Mouse (Mus musculus): ENCODE measurements around the gene Ppfibp2. TPM values are rescaled to one million over a fixed set of nuclear protein-coding genes. Genes with fewer than 3 reads are reported as not detected.

Gene Ppfibp2
- polyA plus RNA-seq, 1 experiment = 0.60 TPM

DNA sequence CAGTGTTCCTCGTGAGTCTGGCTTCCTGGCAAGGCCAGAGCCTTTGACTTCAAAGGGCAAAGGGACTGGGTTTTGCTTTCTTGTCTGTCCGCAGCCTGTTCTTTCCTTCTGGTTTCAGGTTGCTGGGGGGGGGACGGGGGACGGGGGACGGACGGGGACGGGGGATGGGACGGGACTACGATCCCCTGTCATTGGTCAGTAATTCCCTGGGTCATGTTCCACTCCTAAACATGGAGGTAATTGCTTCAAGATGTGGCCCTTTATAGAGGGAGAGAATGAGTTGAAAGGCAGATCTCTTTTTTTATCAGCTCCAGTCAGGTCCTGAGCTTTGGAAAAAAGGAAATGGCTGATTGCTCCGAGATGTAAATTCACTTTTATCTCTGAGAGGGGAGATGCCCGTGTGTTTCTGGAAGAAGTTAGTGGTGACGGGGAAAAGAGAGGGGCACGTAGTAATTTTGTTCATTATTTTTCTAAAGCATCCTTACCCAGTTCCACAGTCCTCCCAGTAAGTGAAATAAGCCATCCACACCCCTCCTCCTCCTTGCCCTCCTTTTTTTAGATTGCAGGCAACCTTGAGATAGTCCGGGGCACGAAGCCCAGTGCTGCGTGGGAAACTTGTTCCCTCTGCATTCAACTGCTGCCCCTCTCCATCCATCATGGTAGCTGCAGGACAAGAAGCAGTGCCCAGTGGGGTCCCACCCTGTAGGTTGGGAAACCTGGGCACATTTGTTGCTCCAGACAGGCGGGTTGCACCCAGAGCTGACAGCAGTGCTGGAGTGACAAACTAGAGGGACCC lies 95.6 kb downstream of the Ppfibp2 start:
- Histone ChIP-seq H3ac (ENCODE audit: control insufficient read depth, insufficient read length) (no peak overlapping the region), H3K4me3 (no peak overlapping the region), H3K27me3 (ENCODE audit: control insufficient read depth, insufficient read depth, insufficient read length) (no peaks in the 10 kb centered on the region), H3K4me2 (ENCODE audit: low read depth) (no peak overlapping the region), H3K79me2 (ENCODE audit: control insufficient read depth, insufficient read depth) (no peaks in the 10 kb centered on the region), H3K36me3 (ENCODE audit: control insufficient read depth, insufficient read depth) (no peaks in the 10 kb centered on the region)
- TF ChIP-seq TCF3 (IDR thresholded peaks at IDR 0.05; ENCODE audit: insufficient read length, low read depth) (no peak), E2F4 (IDR thresholded peaks at IDR 0.05; ENCODE audit: insufficient read depth) (no peak), MYOD1 (IDR thresholded peaks at IDR 0.05; ENCODE audit: control insufficient read depth in 1 of 3, insufficient read length in 2 of 3, low read depth in 2 of 3) (no peak), MAX (IDR thresholded peaks at IDR 0.05; ENCODE audit: low read depth) (no peak), SRF (IDR thresholded peaks at IDR 0.05; ENCODE audit: control insufficient read depth, insufficient read length, low read depth) (no peak), MYOG (IDR thresholded peaks at IDR 0.05; ENCODE audit: control insufficient read depth in 1 of 3, insufficient read depth in 1 of 3, insufficient read length in 2 of 3, low read depth in 2 of 3) (no peak), POLR2AphosphoS2 (IDR thresholded peaks at IDR 0.05; ENCODE audit: insufficient read length, low read depth) (no peak), USF1 (IDR thresholded peaks at IDR 0.05; ENCODE audit: low read depth) (no peak), REST (IDR thresholded peaks at IDR 0.05; ENCODE audit: insufficient read depth, insufficient read length) (no peak)

GRCm38 (mm10) chr7:107691493-107691892 lies 96.5 kb downstream of the Ppfibp2 start:
- TF ChIP-seq MYOD1 (IDR thresholded peaks at IDR 0.05; ENCODE audit: control insufficient read depth in 1 of 3, insufficient read length in 2 of 3, low read depth in 2 of 3) (no peak), TCF3 (IDR thresholded peaks at IDR 0.05; ENCODE audit: insufficient read length, low read depth) (no peak), TCF12 (IDR thresholded peaks at IDR 0.05; ENCODE audit: insufficient read depth, poor library complexity, severe bottlenecking) (no peak), SRF (IDR thresholded peaks at IDR 0.05; ENCODE audit: control insufficient read depth, insufficient read length, low read depth) (no peak)
- no peaks in the 10 kb centered on the region for H3K36me3 ChIP-seq (ENCODE audit: control insufficient read depth, insufficient read depth)
- no peaks in the 10 kb centered on the region for H3K27me3 ChIP-seq (ENCODE audit: control insufficient read depth, insufficient read depth, insufficient read length)
- no peaks in the 10 kb centered on the region for H3K79me2 ChIP-seq (ENCODE audit: control insufficient read depth, insufficient read depth)
- H3K4me2 ChIP-seq (ENCODE audit: low read depth) = no peak overlapping the region
- H3ac ChIP-seq (ENCODE audit: control insufficient read depth, insufficient read length) = no peak overlapping the region
- H3K4me3 ChIP-seq = no peak overlapping the region

- TF ChIP-seq MYOD1 (IDR thresholded peaks at IDR 0.05; ENCODE audit: control insufficient read depth in 1 of 3, insufficient read length in 2 of 3, low read depth in 2 of 3) = no peak
- TF ChIP-seq USF1 (IDR thresholded peaks at IDR 0.05; ENCODE audit: low read depth) = no peak
- no peak for TF ChIP-seq POLR2A (IDR thresholded peaks at IDR 0.05; ENCODE audit: insufficient read length, low read depth)
- no peak for TF ChIP-seq MAX (IDR thresholded peaks at IDR 0.05; ENCODE audit: low read depth)
- no peak for TF ChIP-seq MYOG (IDR thresholded peaks at IDR 0.05; ENCODE audit: control insufficient read depth in 1 of 3, insufficient read depth in 1 of 3, insufficient read length in 2 of 3, low read depth in 2 of 3)
- no peak for TF ChIP-seq CEBPB (IDR thresholded peaks at IDR 0.05; ENCODE audit: insufficient read depth, poor library complexity, severe bottlenecking)
- TF ChIP-seq REST (IDR thresholded peaks at IDR 0.05; ENCODE audit: insufficient read depth, insufficient read length) = no peak
- no peak for TF ChIP-seq TCF3 (IDR thresholded peaks at IDR 0.05; ENCODE audit: insufficient read length, low read depth)
- no peak for TF ChIP-seq SRF (IDR thresholded peaks at IDR 0.05; ENCODE audit: control insufficient read depth, insufficient read length, low read depth)
- no peak for TF ChIP-seq E2F4 (IDR thresholded peaks at IDR 0.05; ENCODE audit: insufficient read depth)
- no peaks in the 10 kb centered on the region for H3K36me3 ChIP-seq (ENCODE audit: control insufficient read depth, insufficient read depth)
- H3K79me2 ChIP-seq (ENCODE audit: control insufficient read depth, insufficient read depth) = no peaks in the 10 kb centered on the region
- no peak overlapping the region for H3ac ChIP-seq (ENCODE audit: control insufficient read depth, insufficient read length)
- no peaks in the 10 kb centered on the region for H3K27me3 ChIP-seq (ENCODE audit: control insufficient read depth, insufficient read depth, insufficient read length)
- H3K4me2 ChIP-seq (ENCODE audit: low read depth) = no peak overlapping the region
- no peak overlapping the region for H3K4me3 ChIP-seq
Measured at GRCm38 (mm10) chr7:107694254-107694947, 99.4 kb downstream of the Ppfibp2 start.

GRCm38 (mm10) chr7:107697066-107697465 lies 102.1 kb downstream of the Ppfibp2 start:
- no peaks in the 10 kb centered on the region for H3K79me2 ChIP-seq (ENCODE audit: control insufficient read depth, insufficient read depth)
- H3K4me2 ChIP-seq (ENCODE audit: low read depth) = no peak overlapping the region
- TF ChIP-seq E2F4 (IDR thresholded peaks at IDR 0.05; ENCODE audit: insufficient read depth) = no peak
- no peak for TF ChIP-seq CEBPB (IDR thresholded peaks at IDR 0.05; ENCODE audit: insufficient read depth, poor library complexity, severe bottlenecking)
- no peak for TF ChIP-seq SRF (IDR thresholded peaks at IDR 0.05; ENCODE audit: control insufficient read depth, insufficient read length, low read depth)
- TF ChIP-seq POLR2A (IDR thresholded peaks at IDR 0.05; ENCODE audit: insufficient read length, low read depth) = no peak
- no peak for TF ChIP-seq MYOD1 (IDR thresholded peaks at IDR 0.05; ENCODE audit: control insufficient read depth in 1 of 3, insufficient read length in 2 of 3, low read depth in 2 of 3)
- TF ChIP-seq TCF3 (IDR thresholded peaks at IDR 0.05; ENCODE audit: insufficient read length, low read depth) = no peak
- TF ChIP-seq TCF12 (IDR thresholded peaks at IDR 0.05; ENCODE audit: insufficient read depth, poor library complexity, severe bottlenecking) = no peak
- no peak for TF ChIP-seq REST (IDR thresholded peaks at IDR 0.05; ENCODE audit: insufficient read depth, insufficient read length)
- no peak for TF ChIP-seq USF1 (IDR thresholded peaks at IDR 0.05; ENCODE audit: low read depth)
- no peak for TF ChIP-seq MAX (IDR thresholded peaks at IDR 0.05; ENCODE audit: low read depth)
- no peak for TF ChIP-seq MYOG (IDR thresholded peaks at IDR 0.05; ENCODE audit: control insufficient read depth in 1 of 3, insufficient read depth in 1 of 3, insufficient read length in 2 of 3, low read depth in 2 of 3)
- no peak for TF ChIP-seq POLR2AphosphoS2 (IDR thresholded peaks at IDR 0.05; ENCODE audit: insufficient read length, low read depth)
- no peaks in the 10 kb centered on the region for H3K36me3 ChIP-seq (ENCODE audit: control insufficient read depth, insufficient read depth)
- H3K4me3 ChIP-seq = no peak overlapping the region
- no peaks in the 10 kb centered on the region for H3K27me3 ChIP-seq (ENCODE audit: control insufficient read depth, insufficient read depth, insufficient read length)
- no peak overlapping the region for H3ac ChIP-seq (ENCODE audit: control insufficient read depth, insufficient read length)
